Mouse (Mus musculus): Measurements from ENCODE around the gene Calm4.

DNA sequence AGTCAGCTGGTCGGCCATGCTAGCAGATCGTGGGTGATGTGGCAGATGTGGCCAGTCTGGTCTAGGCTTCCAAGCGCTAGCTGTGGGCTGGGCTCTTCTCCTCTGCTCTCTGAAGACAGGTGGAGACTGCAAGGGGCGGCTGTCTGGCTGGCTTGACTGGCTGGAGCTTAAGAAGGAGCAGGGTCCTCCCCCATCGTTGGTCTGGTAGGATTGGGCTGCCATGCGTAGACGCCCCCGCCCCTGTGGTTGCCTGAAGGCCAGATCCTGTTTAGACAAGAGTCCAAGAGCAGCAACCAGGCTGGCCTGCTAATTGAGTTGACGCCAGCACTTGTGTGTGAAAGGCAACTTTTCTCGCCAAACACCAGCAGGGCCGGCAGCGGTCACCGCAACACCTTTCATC lies 33.4 kb upstream of the Calm4 start, which contains the start of gene Calml3:
- TF ChIP-seq E2F4 (IDR thresholded peaks at IDR 0.05; ENCODE audit: insufficient read depth) (no peak), POLR2A (IDR thresholded peaks at IDR 0.05; ENCODE audit: insufficient read length, low read depth) (no peak), MAX (IDR thresholded peaks at IDR 0.05; ENCODE audit: low read depth) (no peak)
